Mouse (Mus musculus) spleen, adult 2 months (tissue): Measurements from ENCODE around the gene Zfp661.

Experiments used
- CTCF ChIP-seq: fragments of 200-500 bp; IDR thresholded peaks from 2 replicates; pipeline ENCODE4 v1.5.1; 2011; ENCODE audit warnings: mild to moderate bottlenecking, inconsistent platforms; ENCODE audit not compliant: insufficient read depth, insufficient read length, insufficient replicate concordance; ENCODE audit errors: extremely low read depth
- POLR2A ChIP-seq: fragments of 200-500 bp; IDR thresholded peaks from 2 replicates; pipeline ENCODE4 v1.6.1; 2011; ENCODE audit warnings: low read depth, low read length, inconsistent platforms

DNA sequence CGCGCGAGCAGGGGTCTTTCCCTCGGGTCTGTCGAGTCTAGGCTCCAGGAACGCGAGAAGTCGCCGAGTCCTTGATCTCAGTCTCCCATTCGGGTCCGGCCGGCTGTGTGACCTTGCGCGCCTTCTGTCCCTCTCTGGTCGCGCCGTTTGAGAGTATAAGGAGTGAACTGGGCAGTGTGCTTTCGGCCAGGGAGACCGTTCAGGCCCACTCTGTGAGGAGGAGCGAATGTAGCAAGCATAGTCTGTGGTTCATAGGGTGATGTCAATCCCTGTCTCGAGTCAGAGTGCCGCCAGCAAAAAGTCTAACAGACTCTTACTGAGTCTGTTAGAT, 585 bp upstream of the Zfp661 start:
- TF ChIP-seq POLR2A = no peak
- no peak for TF ChIP-seq CTCF
